Mouse (Mus musculus): ENCODE data around the gene Zfp580. TPM values are rescaled to one million over a fixed set of nuclear protein-coding genes. Genes with fewer than 3 reads are reported as not detected.
A peak's percentile ranks its signal among the peaks of the same experiment; 100 is the strongest.
"Not testable (repeated sequence)": the region's sequence is repeated elsewhere in the genome, so short reads cannot be mapped to it uniquely, and the experiment has no call there.

Gene Zfp580
- polyA plus RNA-seq, 1 experiment from 2014 or later: 101 TPM

DNA sequence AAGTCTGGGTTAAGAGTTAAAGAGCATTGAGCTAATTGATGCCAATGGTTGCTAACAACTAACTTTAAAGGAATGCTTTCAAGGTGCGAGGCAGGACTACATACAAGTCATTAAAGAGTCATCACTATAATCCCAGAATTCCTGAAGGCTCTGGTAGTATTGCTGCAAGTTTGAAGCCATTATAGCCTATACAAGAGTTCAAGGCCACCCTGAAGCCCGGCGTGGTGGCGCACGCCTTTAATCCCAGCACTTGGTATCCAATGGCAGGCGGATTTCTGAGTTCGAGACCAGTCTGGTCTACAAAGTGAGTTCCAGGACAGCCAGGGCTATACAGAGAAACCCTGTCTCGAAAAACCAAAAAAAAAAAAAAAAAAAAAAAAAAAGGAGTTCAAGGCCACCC, 31.8 kb upstream of the Zfp580 start:
- H3K27me3 ChIP-seq (replicated peaks); H3K9me3 ChIP-seq (replicated peaks); ATAC-seq (ENCODE audit: low FRiP score): not testable (repeated sequence)
- Histone ChIP-seq H3K4me2 (peak overlapping the region; percentile 82), H3K4me1 (peaks cover 39% of the 10 kb centered on the region), H3K36me3 (peaks cover 18% of the 10 kb centered on the region), H3K27ac (replicated peaks) (peak overlapping the region; percentile 94), H3K4me3 (replicated peaks) (peak overlapping the region; percentile 84), H3K9ac (replicated peaks) (0 out of 2 replicates have a peak overlapping the region, but pooled peaks have one; percentile 97)
- 24% methylated on average over 8 of the region's 8 CpGs for WGBS

GRCm38 (mm10) chr7:5020000-5020681, 31.2 kb upstream of the Zfp580 start, which contains the start of the genes Zfp865 and Ccdc106:
Zfp865 (plus strand) TSS chr7:5020376.
Ccdc106 (plus strand) TSS chr7:5020553.
- Histone ChIP-seq H3K36me3 (peaks cover 20% of the 10 kb centered on the region), H3K9me3 (replicated peaks) (no peaks in the 10 kb centered on the region), H3K27ac (replicated peaks) (peak within 1 kb of the TSS; percentile 94), H3K27me3 (replicated peaks) (no peaks in the 10 kb centered on the region), H3K4me2 (peak within 1 kb of the TSS; percentile 82), H3K9ac (replicated peaks) (peak within 1 kb of the TSS; percentile 97), H3K4me1 (peaks cover 39% of the 10 kb centered on the region), H3K4me3 (replicated peaks) (peak within 1 kb of the TSS; percentile 84)
- ATAC-seq (ENCODE audit: low FRiP score): peak; percentile 90
- 0% methylated on average over 39 of the region's 49 CpGs for WGBS

- H3K36me3 ChIP-seq: peaks cover 23% of the 10 kb centered on the region
- ATAC-seq (ENCODE audit: low FRiP score): peak; percentile 40
- no peaks in the 10 kb centered on the region for H3K9me3 ChIP-seq (replicated peaks)
- peaks cover 39% of the 10 kb centered on the region for H3K4me1 ChIP-seq
- H3K27ac ChIP-seq (replicated peaks): peak overlapping the region; percentile 94
- H3K4me2 ChIP-seq: peak overlapping the region; percentile 82
- peak overlapping the region; percentile 84 for H3K4me3 ChIP-seq (replicated peaks)
- under 1% methylated on average over 14 of the region's 15 CpGs for WGBS
- H3K9ac ChIP-seq (replicated peaks): peak overlapping the region; percentile 97
- H3K27me3 ChIP-seq (replicated peaks): no peaks in the 10 kb centered on the region
Measured at GRCm38 (mm10) chr7:5020685-5021084, 30.7 kb upstream of the Zfp580 start.

DNA sequence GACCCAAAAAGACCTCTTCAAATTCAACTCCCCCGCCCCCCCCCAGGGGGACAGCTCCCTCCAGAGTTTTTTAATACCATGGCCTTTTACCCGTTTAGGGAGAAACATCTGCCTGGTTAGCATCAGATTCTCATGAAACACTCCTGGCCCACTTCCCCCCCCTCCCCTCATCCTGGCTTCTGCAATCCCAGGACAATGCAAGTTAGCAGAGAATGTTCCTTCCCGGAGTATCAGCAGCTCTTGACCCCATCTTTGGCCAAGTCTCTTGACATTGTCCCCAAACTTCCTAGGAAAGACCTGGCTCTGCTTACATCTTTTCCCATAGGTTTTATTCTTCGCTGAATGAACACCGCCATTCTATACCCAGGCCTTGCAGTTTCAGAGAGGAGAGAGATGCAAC, 30.1 kb upstream of the Zfp580 start:
- H3K36me3 ChIP-seq: peaks cover 25% of the 10 kb centered on the region
- ATAC-seq (ENCODE audit: low FRiP score): no peak
- peak overlapping the region; percentile 82 for H3K4me2 ChIP-seq
- H3K27ac ChIP-seq (replicated peaks): peak overlapping the region; percentile 94
- H3K4me3 ChIP-seq (replicated peaks): peak overlapping the region; percentile 84
- H3K9me3 ChIP-seq (replicated peaks): no peaks in the 10 kb centered on the region
- peaks cover 34% of the 10 kb centered on the region for H3K4me1 ChIP-seq
- H3K9ac ChIP-seq (replicated peaks): peak overlapping the region; percentile 97
- no peaks in the 10 kb centered on the region for H3K27me3 ChIP-seq (replicated peaks)
- 46% methylated on average over 5 of the region's 5 CpGs for WGBS

- Histone ChIP-seq H3K4me1 (no peaks in the 10 kb centered on the region), H3K27me3 (replicated peaks) (no peaks in the 10 kb centered on the region), H3K27ac (replicated peaks) (no peak overlapping the region), H3K36me3 (peaks cover 75% of the 10 kb centered on the region), H3K4me2 (no peak overlapping the region), H3K4me3 (replicated peaks) (no peak overlapping the region), H3K9ac (replicated peaks) (no peak overlapping the region), H3K9me3 (replicated peaks) (peaks cover 24% of the 10 kb centered on the region)
- 94% methylated on average over 22 of the region's 22 CpGs for WGBS
- no peak; the same call in 1 of the 2 replicates for ATAC-seq (ENCODE audit: low FRiP score)
Measured at GRCm38 (mm10) chr7:5029543-5029942, 21.8 kb upstream of the Zfp580 start.

GRCm38 (mm10) chr7:5029946-5030345, 21.4 kb upstream of the Zfp580 start:
- H3K9ac ChIP-seq (replicated peaks): no peak overlapping the region
- H3K4me3 ChIP-seq (replicated peaks): no peak overlapping the region
- peaks cover 77% of the 10 kb centered on the region for H3K36me3 ChIP-seq
- no peaks in the 10 kb centered on the region for H3K4me1 ChIP-seq
- H3K9me3 ChIP-seq (replicated peaks): peaks cover 24% of the 10 kb centered on the region
- 90% methylated on average over 21 of the region's 21 CpGs for WGBS
- ATAC-seq (ENCODE audit: low FRiP score): no peak
- no peaks in the 10 kb centered on the region for H3K27me3 ChIP-seq (replicated peaks)
- no peak overlapping the region for H3K27ac ChIP-seq (replicated peaks)
- H3K4me2 ChIP-seq: no peak overlapping the region

GRCm38 (mm10) chr7:5030554-5031275, 20.6 kb upstream of the Zfp580 start:
- no peak overlapping the region for H3K9ac ChIP-seq (replicated peaks)
- H3K4me3 ChIP-seq (replicated peaks): no peak overlapping the region; the same call in 1 of the 2 replicates
- H3K9me3 ChIP-seq (replicated peaks): peaks cover 24% of the 10 kb centered on the region
- peaks cover 78% of the 10 kb centered on the region for H3K36me3 ChIP-seq
- 83% methylated on average over 63 of the region's 63 CpGs for WGBS
- H3K27me3 ChIP-seq (replicated peaks): no peaks in the 10 kb centered on the region
- H3K4me1 ChIP-seq: no peaks in the 10 kb centered on the region
- no peak overlapping the region for H3K4me2 ChIP-seq
- ATAC-seq (ENCODE audit: low FRiP score): 0 out of 2 replicates have a peak, but pooled peaks have one; percentile 15
- no peak overlapping the region for H3K27ac ChIP-seq (replicated peaks)

DNA sequence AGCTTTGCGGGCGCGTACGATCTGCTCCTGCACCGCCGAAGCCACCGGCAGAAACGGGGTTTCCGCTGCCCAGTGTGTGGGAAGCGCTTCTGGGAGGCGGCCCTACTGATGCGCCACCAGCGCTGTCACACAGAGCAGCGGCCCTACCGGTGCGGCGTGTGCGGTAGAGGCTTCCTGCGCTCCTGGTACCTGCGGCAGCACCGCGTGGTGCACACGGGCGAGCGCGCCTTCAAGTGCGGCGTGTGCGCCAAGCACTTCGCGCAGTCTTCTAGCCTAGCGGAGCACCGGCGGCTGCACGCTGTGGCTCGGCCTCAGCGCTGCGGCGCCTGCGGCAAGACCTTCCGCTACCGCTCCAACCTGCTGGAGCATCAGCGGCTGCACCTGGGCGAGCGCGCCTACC, 19.8 kb upstream of the Zfp580 start:
- peaks cover 24% of the 10 kb centered on the region for H3K9me3 ChIP-seq (replicated peaks)
- H3K27ac ChIP-seq (replicated peaks): no peak overlapping the region
- H3K27me3 ChIP-seq (replicated peaks): no peaks in the 10 kb centered on the region
- H3K4me1 ChIP-seq: no peaks in the 10 kb centered on the region
- H3K36me3 ChIP-seq: peaks cover 81% of the 10 kb centered on the region
- no peak for ATAC-seq (ENCODE audit: low FRiP score)
- WGBS: 81% methylated on average over 46 of the region's 46 CpGs
- no peak overlapping the region for H3K9ac ChIP-seq (replicated peaks)
- H3K4me2 ChIP-seq: no peak overlapping the region
- no peak overlapping the region for H3K4me3 ChIP-seq (replicated peaks)

GRCm38 (mm10) chr7:5033818-5034217, 17.5 kb upstream of the Zfp580 start, which contains the start of gene 4632433K11Rik:
4632433K11Rik (plus strand) TSS chr7:5034118.
- no peak within 1 kb of the TSS for H3K4me3 ChIP-seq (replicated peaks)
- H3K4me1 ChIP-seq: peaks cover 12% of the 10 kb centered on the region
- WGBS: 91% methylated on average over 3 of the region's 3 CpGs
- no peak within 1 kb of the TSS for H3K4me2 ChIP-seq
- no peaks in the 10 kb centered on the region for H3K27me3 ChIP-seq (replicated peaks)
- no peak within 1 kb of the TSS for H3K27ac ChIP-seq (replicated peaks)
- H3K9me3 ChIP-seq (replicated peaks): peaks cover 24% of the 10 kb centered on the region
- ATAC-seq (ENCODE audit: low FRiP score): no peak
- no peak within 1 kb of the TSS for H3K9ac ChIP-seq (replicated peaks)
- H3K36me3 ChIP-seq: peaks cover 68% of the 10 kb centered on the region

GRCm38 (mm10) chr7:5035628-5036027, 15.7 kb upstream of the Zfp580 start:
- no peak overlapping the region for H3K9ac ChIP-seq (replicated peaks)
- peaks cover 50% of the 10 kb centered on the region for H3K36me3 ChIP-seq
- ATAC-seq (ENCODE audit: low FRiP score): no peak
- no peak overlapping the region for H3K4me2 ChIP-seq
- 97% methylated on average over 17 of the region's 17 CpGs for WGBS
- no peak overlapping the region for H3K4me3 ChIP-seq (replicated peaks)
- no peaks in the 10 kb centered on the region for H3K27me3 ChIP-seq (replicated peaks)
- H3K9me3 ChIP-seq (replicated peaks): peaks cover 10% of the 10 kb centered on the region
- peaks cover 22% of the 10 kb centered on the region for H3K4me1 ChIP-seq
- no peak overlapping the region for H3K27ac ChIP-seq (replicated peaks)

GRCm38 (mm10) chr7:5036136-5036535, 15.2 kb upstream of the Zfp580 start:
- ATAC-seq (ENCODE audit: low FRiP score): no peak
- H3K4me3 ChIP-seq (replicated peaks): no peak overlapping the region
- no peaks in the 10 kb centered on the region for H3K27me3 ChIP-seq (replicated peaks)
- WGBS: 96% methylated on average over 9 of the region's 9 CpGs
- H3K36me3 ChIP-seq: peaks cover 45% of the 10 kb centered on the region
- H3K4me2 ChIP-seq: no peak overlapping the region
- H3K9ac ChIP-seq (replicated peaks): no peak overlapping the region
- H3K27ac ChIP-seq (replicated peaks): no peak overlapping the region
- H3K9me3 ChIP-seq (replicated peaks): peaks cover 5% of the 10 kb centered on the region
- H3K4me1 ChIP-seq: peaks cover 22% of the 10 kb centered on the region
